Mouse (Mus musculus): ENCODE results near the gene 1700067K01Rik. TPM values are rescaled to one million over a fixed set of nuclear protein-coding genes. Genes with fewer than 3 reads are reported as not detected.
A peak's percentile ranks its signal among the peaks of the same experiment; 100 is the strongest.

Gene 1700067K01Rik
- polyA plus RNA-seq, 1 experiment from 2014 or later = 0.69 TPM

DNA sequence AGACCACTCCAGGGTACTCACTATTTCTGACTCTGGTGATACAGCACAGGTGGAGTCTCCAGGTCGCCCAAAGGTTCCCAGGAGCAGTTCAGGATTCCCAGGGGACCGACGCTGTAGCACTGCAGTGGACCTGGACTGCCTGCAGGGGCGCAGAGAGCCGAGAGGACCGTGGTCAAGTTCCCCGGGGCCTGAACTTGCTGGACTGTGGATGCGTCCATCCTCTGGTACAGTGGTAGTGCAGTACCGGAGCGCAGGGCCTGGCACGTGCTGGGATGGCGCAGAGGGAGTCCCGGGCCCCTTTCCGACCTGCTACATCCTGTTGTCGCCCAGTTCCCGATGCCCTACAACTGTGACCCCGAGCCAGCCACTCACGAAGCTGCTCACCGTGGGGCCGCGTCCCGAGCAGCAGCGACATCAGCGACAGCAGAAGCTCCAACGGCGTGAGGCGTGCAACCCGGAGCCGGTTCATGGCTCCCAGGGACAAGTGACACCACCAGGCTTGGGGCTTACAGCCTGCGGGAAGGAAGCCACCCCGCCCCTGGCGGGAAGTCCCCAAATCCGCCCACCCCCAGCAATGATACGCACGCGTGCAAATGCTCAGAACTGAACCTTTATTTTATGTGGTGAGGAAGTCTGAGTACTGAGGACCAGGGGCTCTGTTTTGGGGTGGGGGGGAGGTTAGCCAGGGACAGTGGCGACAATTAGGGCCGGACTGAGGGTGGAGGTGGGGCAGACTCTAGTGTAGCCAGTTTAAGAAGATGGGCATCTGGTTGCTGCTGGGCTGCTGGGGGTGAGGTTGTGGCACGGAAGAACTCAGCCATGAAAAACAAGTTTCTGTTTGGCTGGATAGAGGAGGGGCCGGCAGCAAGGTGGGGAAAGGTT, 41.0 kb downstream of the 1700067K01Rik start, which contains the start of gene Il27ra:
Gene Il27ra (minus strand): TSS at position 524 of the 882 bp plus-strand sequence.
- ATAC-seq (ENCODE audit: insufficient number of reproducible peaks, insufficient read depth, low FRiP score, low read depth) = peak; percentile 57
- Histone ChIP-seq H3K9ac (ENCODE audit: low read length) (peak within 1 kb of the TSS; percentile 66), H3K36me3 (ENCODE audit: control insufficient read depth, insufficient read depth, low read length) (no peaks in the 10 kb centered on the region), H3K27me3 (ENCODE audit: control insufficient read depth, insufficient read depth, low read length) (peaks cover 31% of the 10 kb centered on the region), H3K4me2 (ENCODE audit: low read length) (peak within 1 kb of the TSS; percentile 79), H3K4me3 (ENCODE audit: control insufficient read depth in 1 of 2, insufficient read depth in 1 of 2, low read depth in 1 of 2, low read length in 2 of 2) (peak within 1 kb of the TSS; percentile 44 to 56), H3K9me3 (ENCODE audit: control insufficient read depth, low read length) (no peaks in the 10 kb centered on the region), H3K4me1 (ENCODE audit: control insufficient read depth in 2 of 2, insufficient read depth in 2 of 2, low read length in 2 of 2) (peaks cover 13 to 16% of the 10 kb centered on the region in 2 experiments; a peak in 3 of 4 replicates), H3K27ac (replicated peaks in 1 of 2; ENCODE audit: control insufficient read depth in 1 of 2, insufficient read depth in 1 of 2, low read depth in 2 of 2, low read length in 2 of 2) (peak within 1 kb of the TSS; percentile 10 to 29; a peak in 1 of 4 replicates)
- 4% methylated on average over 38 of the region's 40 CpGs for WGBS

DNA sequence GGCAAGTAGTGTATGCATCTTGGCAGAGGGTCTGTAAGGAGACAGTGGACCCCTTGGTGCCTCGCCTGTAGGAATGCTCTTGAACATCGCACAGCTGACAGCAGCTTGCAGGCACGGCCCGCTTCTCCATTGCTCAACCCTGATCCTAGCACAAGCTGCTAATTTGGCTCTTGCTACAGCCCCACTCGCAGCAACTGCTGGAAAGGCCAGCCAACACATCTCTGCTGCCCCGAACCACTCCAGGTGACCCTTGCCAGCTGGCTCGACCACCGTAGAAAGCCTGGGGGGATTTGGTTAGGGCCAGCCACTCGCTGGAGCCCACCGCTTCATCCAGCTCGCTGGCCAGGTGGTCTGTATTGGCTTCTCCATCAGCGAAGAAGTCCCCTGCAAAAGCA, 41.6 kb downstream of the 1700067K01Rik start:
- H3K9ac ChIP-seq (ENCODE audit: low read length) = peak overlapping the region; percentile 66

DNA sequence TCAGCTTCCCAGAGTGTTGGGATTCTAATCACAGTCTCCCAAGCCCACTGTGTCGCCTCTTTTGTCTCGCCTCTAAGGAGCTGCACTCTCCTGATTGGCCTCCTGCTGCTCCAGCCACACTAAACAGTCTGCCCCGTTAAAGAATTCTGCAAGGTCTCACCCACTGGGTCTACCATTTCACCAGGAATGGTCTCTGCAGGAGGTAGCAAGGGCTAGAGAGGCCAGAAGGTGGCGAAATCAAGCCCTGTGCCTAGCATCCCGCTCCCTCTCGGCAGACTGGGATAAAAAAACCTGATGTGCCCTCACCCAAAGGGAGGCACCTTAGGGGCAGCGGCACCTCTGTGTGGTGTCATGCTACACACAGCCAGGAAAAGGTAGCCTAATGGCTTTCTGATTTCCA, 42.8 kb downstream of the 1700067K01Rik start:
- Histone ChIP-seq H3K27me3 (ENCODE audit: control insufficient read depth, insufficient read depth, low read length) (peaks cover 31% of the 10 kb centered on the region), H3K4me2 (ENCODE audit: low read length) (0 out of 2 replicates have a peak overlapping the region, but pooled peaks have one; percentile 47), H3K36me3 (ENCODE audit: control insufficient read depth, insufficient read depth, low read length) (no peaks in the 10 kb centered on the region), H3K4me1 (ENCODE audit: control insufficient read depth in 2 of 2, insufficient read depth in 2 of 2, low read length in 2 of 2) (peaks cover 11 to 16% of the 10 kb centered on the region in 2 experiments; a peak in 3 of 4 replicates), H3K9me3 (ENCODE audit: control insufficient read depth, low read length) (no peaks in the 10 kb centered on the region), H3K27ac (replicated peaks in 1 of 2; ENCODE audit: control insufficient read depth in 1 of 2, insufficient read depth in 1 of 2, low read depth in 2 of 2, low read length in 2 of 2) (no peak overlapping the region), H3K9ac (ENCODE audit: low read length) (no peak overlapping the region), H3K4me3 (ENCODE audit: control insufficient read depth in 1 of 2, insufficient read depth in 1 of 2, low read depth in 1 of 2, low read length in 2 of 2) (peak overlapping the region in 1 of 2 experiments; percentile 12; a peak in 2 of 4 replicates)
- 4% methylated on average over 7 of the region's 7 CpGs for WGBS
- ATAC-seq (ENCODE audit: insufficient number of reproducible peaks, insufficient read depth, low FRiP score, low read depth) = no peak

More for the DNA sequence above, 41.6 kb downstream of the 1700067K01Rik start:
- Histone ChIP-seq H3K4me1 (ENCODE audit: control insufficient read depth in 2 of 2, insufficient read depth in 2 of 2, low read length in 2 of 2) (peaks cover 11 to 16% of the 10 kb centered on the region in 2 experiments; a peak in 3 of 4 replicates), H3K27me3 (ENCODE audit: control insufficient read depth, insufficient read depth, low read length) (peaks cover 31% of the 10 kb centered on the region), H3K27ac (replicated peaks in 1 of 2; ENCODE audit: control insufficient read depth in 1 of 2, insufficient read depth in 1 of 2, low read depth in 2 of 2, low read length in 2 of 2) (no peak overlapping the region), H3K36me3 (ENCODE audit: control insufficient read depth, insufficient read depth, low read length) (no peaks in the 10 kb centered on the region), H3K9me3 (ENCODE audit: control insufficient read depth, low read length) (no peaks in the 10 kb centered on the region), H3K4me2 (ENCODE audit: low read length) (peak overlapping the region; percentile 79), H3K4me3 (ENCODE audit: control insufficient read depth in 1 of 2, insufficient read depth in 1 of 2, low read depth in 1 of 2, low read length in 2 of 2) (peak overlapping the region; percentile 44 to 56; a peak in 3 of 4 replicates)
- ATAC-seq (ENCODE audit: insufficient number of reproducible peaks, insufficient read depth, low FRiP score, low read depth) = no peak
- WGBS = 33% methylated on average over 12 of the region's 12 CpGs

DNA sequence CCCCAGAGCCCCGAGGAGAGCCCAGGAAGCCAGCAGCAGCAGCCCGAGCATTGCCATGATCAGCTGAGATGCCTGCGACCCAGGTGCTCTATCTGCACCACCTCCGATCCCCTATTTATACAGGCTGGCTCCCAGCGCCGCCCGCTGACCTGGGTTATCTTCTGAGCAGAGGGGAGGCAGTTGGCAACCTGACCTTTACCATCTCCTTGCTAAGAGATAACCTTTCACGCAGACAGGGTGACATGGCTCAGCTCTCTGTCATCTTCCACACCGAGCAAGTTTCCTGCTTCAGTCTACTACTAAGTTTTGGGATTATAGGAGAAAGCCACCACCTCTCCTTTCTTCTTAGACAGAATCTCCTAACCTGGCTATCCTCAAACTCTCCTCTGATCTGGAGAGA, 43.6 kb downstream of the 1700067K01Rik start, which contains the start of gene Rln3:
Gene Rln3 (minus strand): TSS at position 101 of the 400 bp plus-strand sequence.
- no peaks in the 10 kb centered on the region for H3K36me3 ChIP-seq (ENCODE audit: control insufficient read depth, insufficient read depth, low read length)
- H3K9ac ChIP-seq (ENCODE audit: low read length) = no peak within 1 kb of the TSS
- H3K27me3 ChIP-seq (ENCODE audit: control insufficient read depth, insufficient read depth, low read length) = peaks cover 31% of the 10 kb centered on the region
- peaks cover 8 to 16% of the 10 kb centered on the region in 2 experiments; a peak in 3 of 4 replicates for H3K4me1 ChIP-seq (ENCODE audit: control insufficient read depth in 2 of 2, insufficient read depth in 2 of 2, low read length in 2 of 2)
- no peak for ATAC-seq (ENCODE audit: insufficient number of reproducible peaks, insufficient read depth, low FRiP score, low read depth)
- H3K4me3 ChIP-seq (ENCODE audit: control insufficient read depth in 1 of 2, insufficient read depth in 1 of 2, low read depth in 1 of 2, low read length in 2 of 2) = peak within 1 kb of the TSS in 1 of 2 experiments; percentile 12; a peak in 2 of 4 replicates
- H3K4me2 ChIP-seq (ENCODE audit: low read length) = peak within 1 kb of the TSS; percentile 47
- H3K9me3 ChIP-seq (ENCODE audit: control insufficient read depth, low read length) = no peaks in the 10 kb centered on the region
- H3K27ac ChIP-seq (replicated peaks in 1 of 2; ENCODE audit: control insufficient read depth in 1 of 2, insufficient read depth in 1 of 2, low read depth in 2 of 2, low read length in 2 of 2) = no peak within 1 kb of the TSS
- WGBS = 5% methylated on average over 9 of the region's 9 CpGs

DNA sequence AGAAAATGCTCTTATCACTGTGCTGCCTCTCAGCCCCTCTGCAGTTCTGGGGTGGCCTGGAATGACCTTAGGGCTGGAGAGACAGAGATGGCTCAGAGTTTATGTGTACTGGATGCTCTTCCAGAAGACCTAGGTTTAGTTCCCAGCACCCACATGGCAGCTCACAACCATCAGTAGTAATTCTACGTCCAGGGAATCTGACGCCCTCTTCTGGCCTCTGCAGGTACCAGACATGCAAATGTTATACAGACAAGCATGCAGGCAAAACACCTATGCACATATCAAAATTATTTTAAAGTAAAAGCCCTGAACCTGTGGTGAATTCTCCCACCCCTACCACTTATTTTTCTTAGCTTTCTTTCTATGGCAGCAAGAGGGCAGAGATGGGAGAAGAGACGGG, 45.2 kb downstream of the 1700067K01Rik start:
- no peak overlapping the region for H3K9ac ChIP-seq (ENCODE audit: low read length)
- WGBS = 75% methylated on average over 3 of the region's 3 CpGs
- no peaks in the 10 kb centered on the region for H3K36me3 ChIP-seq (ENCODE audit: control insufficient read depth, insufficient read depth, low read length)
- no peaks in the 10 kb centered on the region for H3K9me3 ChIP-seq (ENCODE audit: control insufficient read depth, low read length)
- ATAC-seq (ENCODE audit: insufficient number of reproducible peaks, insufficient read depth, low FRiP score, low read depth) = no peak
- H3K4me3 ChIP-seq (ENCODE audit: control insufficient read depth in 1 of 2, insufficient read depth in 1 of 2, low read depth in 1 of 2, low read length in 2 of 2) = no peak overlapping the region
- H3K4me2 ChIP-seq (ENCODE audit: low read length) = no peak overlapping the region
- H3K4me1 ChIP-seq (ENCODE audit: control insufficient read depth in 2 of 2, insufficient read depth in 2 of 2, low read length in 2 of 2) = peaks cover 10 to 16% of the 10 kb centered on the region in 2 experiments; a peak in 3 of 4 replicates
- H3K27me3 ChIP-seq (ENCODE audit: control insufficient read depth, insufficient read depth, low read length) = peaks cover 31% of the 10 kb centered on the region
- H3K27ac ChIP-seq (replicated peaks in 1 of 2; ENCODE audit: control insufficient read depth in 1 of 2, insufficient read depth in 1 of 2, low read depth in 2 of 2, low read length in 2 of 2) = no peak overlapping the region

DNA sequence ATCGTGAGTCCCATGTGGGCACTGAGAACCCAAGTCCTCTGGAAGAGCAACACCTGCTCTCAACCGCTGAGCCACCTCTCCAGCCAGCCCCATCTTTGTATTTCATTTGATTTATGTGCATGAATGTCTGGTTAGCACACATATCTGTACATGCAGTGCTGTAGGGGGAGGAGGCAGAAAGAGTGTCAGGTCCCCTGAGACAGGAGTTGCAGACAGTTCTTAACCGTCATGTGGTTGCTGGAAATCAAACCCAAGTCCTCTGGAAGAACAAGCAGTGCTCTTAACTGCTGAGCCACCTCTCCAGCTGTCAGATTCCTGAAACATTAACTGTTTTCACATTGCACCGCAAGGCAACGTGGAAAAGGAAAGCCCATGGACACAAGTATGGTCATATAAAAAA, 46.9 kb downstream of the 1700067K01Rik start:
- Histone ChIP-seq H3K27me3 (ENCODE audit: control insufficient read depth, insufficient read depth, low read length) (peaks cover 22% of the 10 kb centered on the region), H3K36me3 (ENCODE audit: control insufficient read depth, insufficient read depth, low read length) (no peaks in the 10 kb centered on the region), H3K4me2 (ENCODE audit: low read length) (no peak overlapping the region), H3K27ac (replicated peaks in 1 of 2; ENCODE audit: control insufficient read depth in 1 of 2, insufficient read depth in 1 of 2, low read depth in 2 of 2, low read length in 2 of 2) (no peak overlapping the region), H3K4me1 (ENCODE audit: control insufficient read depth in 2 of 2, insufficient read depth in 2 of 2, low read length in 2 of 2) (peaks cover 8 to 13% of the 10 kb centered on the region in 2 experiments), H3K4me3 (ENCODE audit: control insufficient read depth in 1 of 2, insufficient read depth in 1 of 2, low read depth in 1 of 2, low read length in 2 of 2) (no peak overlapping the region), H3K9ac (ENCODE audit: low read length) (no peak overlapping the region), H3K9me3 (ENCODE audit: control insufficient read depth, low read length) (0 out of 2 replicates have a peak, but pooled peaks cover 2% of the 10 kb centered on the region)
- no peak for ATAC-seq (ENCODE audit: insufficient number of reproducible peaks, insufficient read depth, low FRiP score, low read depth)
- 72% methylated on average over 5 of the region's 5 CpGs for WGBS

DNA sequence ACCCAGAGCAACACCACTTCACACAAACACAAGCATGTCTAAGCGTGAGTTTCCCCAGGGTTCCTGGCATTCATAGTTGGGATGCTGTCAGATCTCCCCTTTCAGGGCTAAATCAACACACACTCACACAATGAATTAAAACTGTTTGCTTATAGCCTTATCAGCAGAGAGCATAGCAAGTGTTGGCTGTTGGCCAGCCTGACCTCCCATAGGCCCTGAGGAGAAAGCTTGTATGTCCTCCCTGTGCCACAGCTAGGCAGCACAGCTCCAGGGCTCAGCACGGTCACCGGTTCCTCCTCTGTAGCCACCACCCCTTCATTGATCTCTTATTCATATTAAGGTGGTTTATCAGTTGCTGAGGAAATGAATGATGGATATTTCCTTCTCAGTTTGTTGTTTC, 51.4 kb downstream of the 1700067K01Rik start:
- H3K4me2 ChIP-seq (ENCODE audit: low read length) = no peak overlapping the region
- no peaks in the 10 kb centered on the region for H3K27me3 ChIP-seq (ENCODE audit: control insufficient read depth, insufficient read depth, low read length)
- 24% methylated on average over 3 of the region's 3 CpGs for WGBS
- H3K36me3 ChIP-seq (ENCODE audit: control insufficient read depth, insufficient read depth, low read length) = no peaks in the 10 kb centered on the region
- H3K9me3 ChIP-seq (ENCODE audit: control insufficient read depth, low read length) = 0 out of 2 replicates have a peak, but pooled peaks cover 5% of the 10 kb centered on the region
- peaks cover 8 to 9% of the 10 kb centered on the region in 2 experiments for H3K4me1 ChIP-seq (ENCODE audit: control insufficient read depth in 2 of 2, insufficient read depth in 2 of 2, low read length in 2 of 2)
- ATAC-seq (ENCODE audit: insufficient number of reproducible peaks, insufficient read depth, low FRiP score, low read depth) = peak; percentile 64
- H3K4me3 ChIP-seq (ENCODE audit: control insufficient read depth in 1 of 2, insufficient read depth in 1 of 2, low read depth in 1 of 2, low read length in 2 of 2) = no peak overlapping the region
- peak overlapping the region in 1 of 2 experiments; percentile 22; a peak in 1 of 4 replicates for H3K27ac ChIP-seq (replicated peaks in 1 of 2; ENCODE audit: control insufficient read depth in 1 of 2, insufficient read depth in 1 of 2, low read depth in 2 of 2, low read length in 2 of 2)
- H3K9ac ChIP-seq (ENCODE audit: low read length) = no peak overlapping the region

All from heart, embryonic 14.5 days (tissue).